Mouse (Mus musculus): ENCODE data around the gene Tnip1. TPM values are rescaled to one million over a fixed set of nuclear protein-coding genes. Genes with fewer than 3 reads are reported as not detected.
A peak's percentile ranks its signal among the peaks of the same experiment; 100 is the strongest.

The Tnip1 gene
- polyA plus RNA-seq, 1 experiment from 2014 or later: 14.8 TPM

- peaks cover 11% of the 10 kb centered on the region for H3K4me1 ChIP-seq (ENCODE audit: control insufficient read depth, insufficient read depth, low read length)
Observed at GRCm38 (mm10) chr11:54879434-54879833, 83.3 kb downstream of the Tnip1 start.

DNA sequence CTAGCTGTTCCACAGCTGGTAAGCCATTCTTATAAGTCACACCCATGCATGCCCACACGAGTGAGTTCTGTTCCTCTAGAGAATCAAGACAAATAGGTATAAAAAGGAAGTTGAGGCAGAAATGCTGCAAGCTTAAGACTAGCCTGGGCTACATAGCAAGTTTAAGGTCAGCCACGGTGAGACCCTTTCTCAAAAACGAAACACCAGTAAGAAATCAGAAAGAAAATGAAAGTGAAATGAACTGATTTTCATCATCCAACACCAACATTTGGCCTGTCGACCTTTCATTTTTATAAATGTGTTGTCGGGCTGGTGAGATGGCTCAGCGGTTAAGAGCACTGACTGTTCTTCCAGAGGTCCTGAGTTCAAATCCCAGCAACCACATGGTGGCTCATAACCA is 83.8 kb downstream of the Tnip1 start:
- Histone ChIP-seq H3K36me3 (ENCODE audit: control insufficient read depth, insufficient read depth, low read length) (peaks cover 6% of the 10 kb centered on the region; the same call in 1 of the 2 replicates), H3K27me3 (ENCODE audit: control insufficient read depth, insufficient read depth, low read length) (no peaks in the 10 kb centered on the region), H3K4me3 (ENCODE audit: low read length) (no peak overlapping the region), H3K9me3 (ENCODE audit: control insufficient read depth, low read length) (no peaks in the 10 kb centered on the region), H3K4me2 (replicated peaks; ENCODE audit: low read depth, low read length) (no peak overlapping the region), H3K27ac (ENCODE audit: low read depth, low read length) (no peak overlapping the region), H3K9ac (ENCODE audit: low read depth, low read length) (no peak overlapping the region), H3K4me1 (ENCODE audit: control insufficient read depth, insufficient read depth, low read length) (peaks cover 11% of the 10 kb centered on the region)
- no peak for ATAC-seq (ENCODE audit: low FRiP score, low TSS enrichment)
- 82% methylated on average over 6 of the region's 6 CpGs for WGBS

More at GRCm38 (mm10) chr11:54879434-54879833, 83.3 kb downstream of the Tnip1 start:
- Histone ChIP-seq H3K9me3 (ENCODE audit: control insufficient read depth, low read length) (no peaks in the 10 kb centered on the region), H3K27ac (ENCODE audit: low read depth, low read length) (no peak overlapping the region), H3K4me3 (ENCODE audit: low read length) (no peak overlapping the region), H3K9ac (ENCODE audit: low read depth, low read length) (no peak overlapping the region), H3K27me3 (ENCODE audit: control insufficient read depth, insufficient read depth, low read length) (no peaks in the 10 kb centered on the region), H3K36me3 (ENCODE audit: control insufficient read depth, insufficient read depth, low read length) (peaks cover under 1% of the 10 kb centered on the region; the same call in 1 of the 2 replicates), H3K4me2 (replicated peaks; ENCODE audit: low read depth, low read length) (no peak overlapping the region)
- WGBS: 36% methylated on average over 4 of the region's 4 CpGs
- ATAC-seq (ENCODE audit: low FRiP score, low TSS enrichment): no peak

DNA sequence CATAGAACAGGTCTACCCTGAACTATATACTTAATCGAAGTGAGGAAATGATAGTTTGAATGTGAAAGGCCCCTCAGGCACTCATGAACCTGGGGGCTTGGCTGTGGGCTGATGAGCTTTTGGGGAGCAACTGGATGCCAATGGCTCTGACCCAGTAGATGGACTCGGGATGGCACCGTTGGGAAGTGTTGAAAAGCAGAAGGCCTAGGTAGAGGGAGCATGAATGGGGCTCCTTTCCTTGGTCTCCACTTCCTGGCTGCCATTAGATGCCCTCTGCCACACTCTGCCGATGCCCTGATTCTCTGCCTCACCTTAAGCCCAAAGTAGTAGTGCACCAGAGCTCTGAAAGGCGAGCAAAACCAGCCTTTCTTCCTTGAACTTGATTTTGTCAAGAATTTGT is 86.7 kb downstream of the Tnip1 start:
- Histone ChIP-seq H3K4me3 (ENCODE audit: low read length) (no peak overlapping the region), H3K4me2 (replicated peaks; ENCODE audit: low read depth, low read length) (no peak overlapping the region), H3K27me3 (ENCODE audit: control insufficient read depth, insufficient read depth, low read length) (no peaks in the 10 kb centered on the region), H3K9me3 (ENCODE audit: control insufficient read depth, low read length) (no peaks in the 10 kb centered on the region), H3K4me1 (ENCODE audit: control insufficient read depth, insufficient read depth, low read length) (0 out of 2 replicates have a peak, but pooled peaks cover 5% of the 10 kb centered on the region), H3K27ac (ENCODE audit: low read depth, low read length) (no peak overlapping the region), H3K9ac (ENCODE audit: low read depth, low read length) (no peak overlapping the region), H3K36me3 (ENCODE audit: control insufficient read depth, insufficient read depth, low read length) (peaks cover 33% of the 10 kb centered on the region)
- no peak for ATAC-seq (ENCODE audit: low FRiP score, low TSS enrichment)
- 90% methylated on average over 5 of the region's 5 CpGs for WGBS

GRCm38 (mm10) chr11:54871831-54872537 is 90.7 kb downstream of the Tnip1 start:
- H3K9ac ChIP-seq (ENCODE audit: low read depth, low read length): no peak overlapping the region
- ATAC-seq (ENCODE audit: low FRiP score, low TSS enrichment): no peak
- no peak overlapping the region for H3K4me2 ChIP-seq (replicated peaks; ENCODE audit: low read depth, low read length)
- H3K9me3 ChIP-seq (ENCODE audit: control insufficient read depth, low read length): no peaks in the 10 kb centered on the region
- peaks cover 52% of the 10 kb centered on the region for H3K36me3 ChIP-seq (ENCODE audit: control insufficient read depth, insufficient read depth, low read length)
- H3K27me3 ChIP-seq (ENCODE audit: control insufficient read depth, insufficient read depth, low read length): no peaks in the 10 kb centered on the region
- no peak overlapping the region for H3K27ac ChIP-seq (ENCODE audit: low read depth, low read length)
- H3K4me3 ChIP-seq (ENCODE audit: low read length): no peak overlapping the region
- H3K4me1 ChIP-seq (ENCODE audit: control insufficient read depth, insufficient read depth, low read length): peaks cover 19% of the 10 kb centered on the region
- WGBS: 82% methylated on average over 7 of the region's 7 CpGs

- no peak for ATAC-seq (ENCODE audit: low FRiP score, low TSS enrichment)
- WGBS: 86% methylated on average over 3 of the region's 3 CpGs
- Histone ChIP-seq H3K9ac (ENCODE audit: low read depth, low read length) (no peak overlapping the region), H3K9me3 (ENCODE audit: control insufficient read depth, low read length) (no peaks in the 10 kb centered on the region), H3K27me3 (ENCODE audit: control insufficient read depth, insufficient read depth, low read length) (no peaks in the 10 kb centered on the region), H3K4me1 (ENCODE audit: control insufficient read depth, insufficient read depth, low read length) (peaks cover 19% of the 10 kb centered on the region), H3K27ac (ENCODE audit: low read depth, low read length) (no peak overlapping the region), H3K36me3 (ENCODE audit: control insufficient read depth, insufficient read depth, low read length) (peaks cover 51% of the 10 kb centered on the region), H3K4me3 (ENCODE audit: low read length) (no peak overlapping the region), H3K4me2 (replicated peaks; ENCODE audit: low read depth, low read length) (no peak overlapping the region)
Observed at GRCm38 (mm10) chr11:54869318-54869717, 93.4 kb downstream of the Tnip1 start.

GRCm38 (mm10) chr11:54868445-54868844 is 94.3 kb downstream of the Tnip1 start:
- no peak overlapping the region for H3K9ac ChIP-seq (ENCODE audit: low read depth, low read length)

DNA sequence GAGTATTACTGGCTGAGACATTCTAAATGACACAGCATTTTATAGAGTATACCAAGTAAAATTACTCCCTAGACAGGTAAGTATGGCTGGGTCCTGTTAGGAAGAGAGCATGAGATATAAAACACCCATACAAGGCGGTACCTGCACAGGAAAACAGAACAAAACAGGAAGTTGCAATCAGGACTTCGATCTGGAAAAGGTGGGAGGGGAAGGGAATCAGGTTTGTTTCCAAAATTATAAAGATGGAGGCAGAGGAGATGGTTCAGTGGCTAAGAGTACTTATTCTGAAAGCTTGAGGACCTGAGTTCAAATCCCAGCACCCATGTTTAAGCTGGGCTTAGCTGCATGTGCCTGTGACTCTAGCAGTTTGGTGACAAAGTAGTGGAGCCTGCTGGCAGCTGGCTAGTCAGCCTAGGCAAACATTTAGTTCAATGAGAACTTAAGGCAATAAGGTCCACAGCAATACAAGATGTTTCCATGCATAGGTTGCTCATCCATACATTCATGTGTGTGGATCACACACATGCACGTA is 94.7 kb downstream of the Tnip1 start:
- Histone ChIP-seq H3K27me3 (ENCODE audit: control insufficient read depth, insufficient read depth, low read length) (no peaks in the 10 kb centered on the region), H3K36me3 (ENCODE audit: control insufficient read depth, insufficient read depth, low read length) (peaks cover 37% of the 10 kb centered on the region), H3K9ac (ENCODE audit: low read depth, low read length) (no peak overlapping the region; the same call in 1 of the 2 replicates), H3K27ac (ENCODE audit: low read depth, low read length) (no peak overlapping the region), H3K4me2 (replicated peaks; ENCODE audit: low read depth, low read length) (peak overlapping the region; percentile 62), H3K9me3 (ENCODE audit: control insufficient read depth, low read length) (no peaks in the 10 kb centered on the region), H3K4me1 (ENCODE audit: control insufficient read depth, insufficient read depth, low read length) (peaks cover 19% of the 10 kb centered on the region), H3K4me3 (ENCODE audit: low read length) (peak overlapping the region; percentile 93)
- 77% methylated on average over 3 of the region's 3 CpGs for WGBS
- no peak for ATAC-seq (ENCODE audit: low FRiP score, low TSS enrichment)

More at GRCm38 (mm10) chr11:54868445-54868844, 94.3 kb downstream of the Tnip1 start:
- 0 out of 2 replicates have a peak overlapping the region, but pooled peaks have one; percentile 62 for H3K4me2 ChIP-seq (replicated peaks; ENCODE audit: low read depth, low read length)
- H3K27ac ChIP-seq (ENCODE audit: low read depth, low read length): no peak overlapping the region
- no peak overlapping the region for H3K4me3 ChIP-seq (ENCODE audit: low read length)
- H3K9me3 ChIP-seq (ENCODE audit: control insufficient read depth, low read length): no peaks in the 10 kb centered on the region
- peaks cover 19% of the 10 kb centered on the region for H3K4me1 ChIP-seq (ENCODE audit: control insufficient read depth, insufficient read depth, low read length)
- H3K27me3 ChIP-seq (ENCODE audit: control insufficient read depth, insufficient read depth, low read length): no peaks in the 10 kb centered on the region
- H3K36me3 ChIP-seq (ENCODE audit: control insufficient read depth, insufficient read depth, low read length): peaks cover 42% of the 10 kb centered on the region
- ATAC-seq (ENCODE audit: low FRiP score, low TSS enrichment): no peak
- WGBS: 75% methylated on average over 2 of the region's 2 CpGs

GRCm38 (mm10) chr11:54867049-54867385 is 95.7 kb downstream of the Tnip1 start:
- Histone ChIP-seq H3K4me2 (replicated peaks; ENCODE audit: low read depth, low read length) (peak overlapping the region; percentile 62), H3K9me3 (ENCODE audit: control insufficient read depth, low read length) (no peaks in the 10 kb centered on the region), H3K4me3 (ENCODE audit: low read length) (peak overlapping the region; percentile 93), H3K4me1 (ENCODE audit: control insufficient read depth, insufficient read depth, low read length) (peaks cover 19% of the 10 kb centered on the region), H3K27me3 (ENCODE audit: control insufficient read depth, insufficient read depth, low read length) (no peaks in the 10 kb centered on the region), H3K27ac (ENCODE audit: low read depth, low read length) (peak overlapping the region; percentile 93), H3K9ac (ENCODE audit: low read depth, low read length) (peak overlapping the region; percentile 99), H3K36me3 (ENCODE audit: control insufficient read depth, insufficient read depth, low read length) (peaks cover 29% of the 10 kb centered on the region)
- ATAC-seq (ENCODE audit: low FRiP score, low TSS enrichment): peak; percentile 40
- 2% methylated on average over 5 of the region's 5 CpGs for WGBS
